Mouse (Mus musculus): ENCODE results near the gene 9230112D13Rik. TPM values are rescaled to one million over a fixed set of nuclear protein-coding genes. Genes with fewer than 3 reads are reported as not detected.

Gene 9230112D13Rik
- polyA plus RNA-seq, 1 experiment from 2014 or later = not detected

Other genes starting within 250 kb of the 9230112D13Rik start
- 5.8 and 7.1 TPM in 2 replicates for gene Shld2, start 212.3 kb downstream of the 9230112D13Rik start, polyA plus RNA-seq (2015; fragmentation: Nextera tagmentation; extraction: Ambion mirVana)
- gene Glud1, start 212.1 kb downstream of the 9230112D13Rik start, polyA plus RNA-seq (2015; fragmentation: Nextera tagmentation; extraction: Ambion mirVana) = 72.9 and 73.6 TPM in 2 replicates
- gene Fam25c, start 167.4 kb downstream of the 9230112D13Rik start, polyA plus RNA-seq (2015; fragmentation: Nextera tagmentation; extraction: Ambion mirVana) = not detected in 2 replicates
- gene Sncg, start 148.0 kb downstream of the 9230112D13Rik start, polyA plus RNA-seq (2015; fragmentation: Nextera tagmentation; extraction: Ambion mirVana) = 35.5 and 37.9 TPM in 2 replicates
- gene Mmrn2, start 147.3 kb downstream of the 9230112D13Rik start, polyA plus RNA-seq (2015; fragmentation: Nextera tagmentation; extraction: Ambion mirVana) = 7.1 and 7.2 TPM in 2 replicates
- gene Bmpr1a, start 19.5 kb downstream of the 9230112D13Rik start, polyA plus RNA-seq (2015; fragmentation: Nextera tagmentation; extraction: Ambion mirVana) = 11.0 and 15.6 TPM in 2 replicates
- 12.8 and 15.7 TPM in 2 replicates for gene Ldb3, start 65.9 kb upstream of the 9230112D13Rik start, polyA plus RNA-seq (2015; fragmentation: Nextera tagmentation; extraction: Ambion mirVana)
- gene Opn4, start 77.3 kb upstream of the 9230112D13Rik start, polyA plus RNA-seq (2015; fragmentation: Nextera tagmentation; extraction: Ambion mirVana) = 0.34 TPM in 1 of 2 replicates, not detected in the other
- 18.0 and 18.1 TPM in 2 replicates for gene Wapl, start 151.1 kb upstream of the 9230112D13Rik start, polyA plus RNA-seq (2015; fragmentation: Nextera tagmentation; extraction: Ambion mirVana)